Mouse (Mus musculus) spleen, adult 2 months (tissue): ENCODE data around the gene Gng12. TPM values are rescaled to one million over a fixed set of nuclear protein-coding genes. Genes with fewer than 3 reads are reported as not detected.
"Not testable (repeated sequence)": the region's sequence is repeated elsewhere in the genome, so short reads cannot be mapped to it uniquely, and the experiment has no call there.

Source experiments
- DNase-seq, 2 experiments: peaks; one replicate each; pipeline versions ENCODE4 v3.0.0 to v3.0.0-alpha.2; 2012 to 2021; ENCODE audit warnings: low spot score in 2 of 2, low read depth in 1 of 2
- H3K27ac ChIP-seq: fragments of 200-500 bp; 2 replicates; pipeline ENCODE4 v1.5.1; 2012; ENCODE audit warnings: low read length, inconsistent platforms; ENCODE audit not compliant: insufficient read depth
- H3K27me3 ChIP-seq: fragments of 200-500 bp; 2 replicates; pipeline ENCODE4 v1.6.1; 2012; ENCODE audit warnings: mild to moderate bottlenecking, moderate library complexity, low read length, inconsistent platforms; ENCODE audit not compliant: control insufficient read depth, insufficient read depth
- H3K36me3 ChIP-seq: fragments of 200-500 bp; 2 replicates; pipeline ENCODE4 v1.6.1; 2012; ENCODE audit warnings: mild to moderate bottlenecking, low read length, inconsistent platforms; ENCODE audit not compliant: control insufficient read depth, insufficient read depth
- H3K4me1 ChIP-seq: fragments of 200-500 bp; 2 replicates; pipeline ENCODE4 v1.6.1; 2011; ENCODE audit warnings: inconsistent platforms; ENCODE audit not compliant: control insufficient read depth, insufficient read depth, insufficient read length
- H3K4me3 ChIP-seq: fragments of 200-500 bp; 2 replicates; pipeline ENCODE4 v1.5.1; 2011; ENCODE audit warnings: mild to moderate bottlenecking, inconsistent platforms; ENCODE audit not compliant: insufficient read depth, insufficient read length; ENCODE audit errors: extremely low read depth
- CTCF ChIP-seq: fragments of 200-500 bp; IDR thresholded peaks from 2 replicates; pipeline ENCODE4 v1.5.1; 2011; ENCODE audit warnings: mild to moderate bottlenecking, inconsistent platforms; ENCODE audit not compliant: insufficient read depth, insufficient read length, insufficient replicate concordance; ENCODE audit errors: extremely low read depth
- POLR2A ChIP-seq: fragments of 200-500 bp; IDR thresholded peaks from 2 replicates; pipeline ENCODE4 v1.6.1; 2011; ENCODE audit warnings: low read depth, low read length, inconsistent platforms
- WGBS: fragments of 180-500 bp; shearing (Covaris S2); methylation state at CpG from one replicate; pipeline ENCODE4 v1.1.7; 2018; 5-methylcytosine and 5-hydroxymethylcytosine counted together
- polyA plus RNA-seq: library from polyadenylated mRNA; depleted of rRNA; stranded (reverse); fragments of >200 nt; gene quantifications from 2 replicates; pipeline ENCODE4 v1.2.3, GENCODE M21; 2012

The Gng12 gene
- polyA plus RNA-seq, 1 experiment, result 6.9 TPM

- no peak overlapping the region for H3K4me3 ChIP-seq
- no peaks in the 10 kb centered on the region for H3K27me3 ChIP-seq
- H3K4me1 ChIP-seq, result no peaks in the 10 kb centered on the region
- H3K27ac ChIP-seq, result no peak overlapping the region
- no peak for TF ChIP-seq POLR2A
- peaks cover under 1% of the 10 kb centered on the region; the same call in 1 of the 2 replicates for H3K36me3 ChIP-seq
- 92% methylated on average over 6 of the region's 6 CpGs for WGBS
- DNase-seq, result no peak
Measured at GRCm38 (mm10) chr6:67013293-67013948, 117.2 kb downstream of the Gng12 start.

- WGBS, result 84% methylated on average over 9 of the region's 9 CpGs
- no peak for TF ChIP-seq CTCF
- no peak for TF ChIP-seq POLR2A
- Histone ChIP-seq H3K27ac (no peak overlapping the region), H3K4me1 (no peaks in the 10 kb centered on the region), H3K27me3 (no peaks in the 10 kb centered on the region), H3K36me3 (peaks cover 3% of the 10 kb centered on the region; the same call in 1 of the 2 replicates), H3K4me3 (no peak overlapping the region)
- no peak for DNase-seq
Measured at GRCm38 (mm10) chr6:67013949-67014678, 117.9 kb downstream of the Gng12 start.

GRCm38 (mm10) chr6:67014679-67015075 is 118.5 kb downstream of the Gng12 start:
- Histone ChIP-seq H3K27ac (no peak overlapping the region), H3K27me3 (no peaks in the 10 kb centered on the region), H3K4me3 (no peak overlapping the region), H3K4me1 (no peaks in the 10 kb centered on the region), H3K36me3 (peaks cover 3% of the 10 kb centered on the region; the same call in 1 of the 2 replicates)
- no peak for TF ChIP-seq CTCF
- no peak for TF ChIP-seq POLR2A
- DNase-seq, result no peak
- 96% methylated on average over 1 of the region's 1 CpGs for WGBS

- H3K4me1 ChIP-seq, result no peaks in the 10 kb centered on the region
- peaks cover 3% of the 10 kb centered on the region; the same call in 1 of the 2 replicates for H3K36me3 ChIP-seq
- no peak for TF ChIP-seq CTCF
- no peak for TF ChIP-seq POLR2A
- H3K4me3 ChIP-seq, result no peak overlapping the region
- whole genome bisulfite sequencing, result 78% methylated on average over 8 of the region's 8 CpGs
- no peak for DNase-seq
- no peak overlapping the region for H3K27ac ChIP-seq
- H3K27me3 ChIP-seq, result no peaks in the 10 kb centered on the region
Measured at GRCm38 (mm10) chr6:67015739-67016519, 119.7 kb downstream of the Gng12 start.

GRCm38 (mm10) chr6:67016520-67017111 is 120.4 kb downstream of the Gng12 start:
- Histone ChIP-seq H3K27ac (no peak overlapping the region), H3K4me3 (no peak overlapping the region), H3K36me3 (peaks cover 3% of the 10 kb centered on the region; the same call in 1 of the 2 replicates), H3K4me1 (no peaks in the 10 kb centered on the region), H3K27me3 (no peaks in the 10 kb centered on the region)
- DNase-seq, result no peak
- TF ChIP-seq CTCF (no peak), POLR2A (no peak)
- WGBS, result 66% methylated on average over 7 of the region's 7 CpGs

GRCm38 (mm10) chr6:67018365-67018764 is 122.2 kb downstream of the Gng12 start:
- TF ChIP-seq POLR2A (no peak), CTCF (no peak)
- Histone ChIP-seq H3K4me1 (no peaks in the 10 kb centered on the region), H3K36me3 (peaks cover 3% of the 10 kb centered on the region; the same call in 1 of the 2 replicates), H3K27me3 (no peaks in the 10 kb centered on the region), H3K4me3 (no peak overlapping the region), H3K27ac (no peak overlapping the region)
- WGBS, result 98% methylated on average over 4 of the region's 4 CpGs
- DNase-seq, result no peak

- H3K36me3 ChIP-seq, H3K4me1 ChIP-seq, DNase-seq, H3K4me3 ChIP-seq, H3K27me3 ChIP-seq, H3K27ac ChIP-seq: not testable (repeated sequence)
- 95% methylated on average over 7 of the region's 7 CpGs for WGBS
Measured at GRCm38 (mm10) chr6:67019001-67019400, 122.8 kb downstream of the Gng12 start.
